Mouse (Mus musculus) lung, embryonic 14.5 days (tissue): ENCODE data around the gene Mical1. TPM values are rescaled to one million over a fixed set of nuclear protein-coding genes. Genes with fewer than 3 reads are reported as not detected.
"Not testable (repeated sequence)": the region's sequence is repeated elsewhere in the genome, so short reads cannot be mapped to it uniquely, and the experiment has no call there.

Source experiments
- ATAC-seq: fragments of 200-750 bp; cut with Nextera tagmentation; 2 replicates; pipeline ENCODE4 v1.8.0; 2017; ENCODE audit warnings: mild to moderate bottlenecking, moderate TSS enrichment, moderate library complexity; ENCODE audit not compliant: insufficient read depth
- DNase-seq: peaks from one replicate; pipeline ENCODE4 v3.0.0-alpha.2; 2015
- H3K27ac ChIP-seq: fragments of 300-500 bp; sonication (generic); 2 replicates; pipeline ENCODE4 v1.5.1; 2014; ENCODE audit warnings: low read depth, mild to moderate bottlenecking, moderate library complexity
- H3K27me3 ChIP-seq: fragments of 300-500 bp; sonication (generic); 2 replicates; pipeline ENCODE4 v1.6.1; 2014; ENCODE audit warnings: low read length, control low read depth; ENCODE audit not compliant: insufficient read depth
- H3K36me3 ChIP-seq: fragments of 300-500 bp; sonication (generic); 2 replicates; pipeline ENCODE4 v1.6.1; 2014; ENCODE audit warnings: control low read depth; ENCODE audit not compliant: insufficient read depth
- H3K4me1 ChIP-seq: fragments of 300-500 bp; sonication (generic); 2 replicates; pipeline ENCODE4 v1.6.1; 2014; ENCODE audit warnings: antibody characterized with exemption, control low read depth; ENCODE audit not compliant: insufficient read depth
- H3K4me2 ChIP-seq: fragments of 300-500 bp; sonication (generic); 2 replicates; pipeline ENCODE4 v1.6.1; 2014; ENCODE audit warnings: mild to moderate bottlenecking
- H3K4me3 ChIP-seq: fragments of 300-500 bp; sonication (generic); 2 replicates; pipeline ENCODE4 v1.5.1; 2014; ENCODE audit warnings: low read depth, low read length
- H3K9ac ChIP-seq: fragments of 300-500 bp; sonication (generic); 2 replicates; pipeline ENCODE4 v1.6.1; 2014
- H3K9me3 ChIP-seq: fragments of 300-500 bp; sonication (generic); 2 replicates; pipeline ENCODE4 v1.6.1; 2016; ENCODE audit warnings: low read depth, low read length, control low read depth
- CTCF ChIP-seq: IDR thresholded peaks from 2 replicates; pipeline ENCODE4 v1.5.1; 2016; ENCODE audit warnings: antibody characterized with exemption, low read depth
- WGBS: fragments of 180-500 bp; shearing (Covaris S2); extraction: QIAGEN DNeasy Blood & Tissue Kit; methylation state at CpG from one replicate; pipeline ENCODE4 v1.1.7; 2014; 5-methylcytosine and 5-hydroxymethylcytosine counted together
- polyA plus RNA-seq: library from polyadenylated mRNA; unstranded; fragments of >200 nt; fragmentation: Nextera tagmentation; extraction: Ambion mirVana; gene quantifications from 2 replicates; pipeline ENCODE4 v1.2.1, GENCODE M21; 2014

Gene Mical1
- polyA plus RNA-seq, 1 experiment from 2014 or later = 78.7 TPM

DNA sequence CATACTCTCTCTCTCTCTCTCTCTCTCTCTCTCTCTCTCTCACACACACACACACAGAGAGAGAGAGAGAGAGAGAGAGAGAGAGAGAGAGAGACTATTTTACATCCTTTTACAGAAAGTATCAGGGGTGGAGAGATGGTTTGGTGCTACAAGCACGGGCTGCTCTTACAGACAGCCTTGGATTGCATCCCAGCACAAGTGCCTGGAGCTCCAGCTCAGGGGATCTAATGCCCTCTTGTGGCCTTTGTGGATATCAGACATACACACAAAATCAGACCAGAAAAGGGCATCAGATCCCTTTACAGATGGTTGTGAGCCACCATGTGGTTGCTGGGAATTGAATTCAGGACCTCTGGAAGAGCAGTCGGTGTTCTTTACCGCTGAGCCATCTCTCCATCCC is 29.3 kb downstream of the Mical1 start:
- not testable (repeated sequence) for H3K4me2 ChIP-seq, H3K4me1 ChIP-seq, H3K27me3 ChIP-seq, H3K9me3 ChIP-seq, H3K9ac ChIP-seq, H3K4me3 ChIP-seq, H3K27ac ChIP-seq, H3K36me3 ChIP-seq
- peak; percentile 83 for TF ChIP-seq CTCF
- ATAC-seq = peak; percentile 38; the same call in 1 of the 2 replicates
- 2% methylated on average over 3 of the region's 3 CpGs for WGBS
- DNase-seq = peak; percentile 93

DNA sequence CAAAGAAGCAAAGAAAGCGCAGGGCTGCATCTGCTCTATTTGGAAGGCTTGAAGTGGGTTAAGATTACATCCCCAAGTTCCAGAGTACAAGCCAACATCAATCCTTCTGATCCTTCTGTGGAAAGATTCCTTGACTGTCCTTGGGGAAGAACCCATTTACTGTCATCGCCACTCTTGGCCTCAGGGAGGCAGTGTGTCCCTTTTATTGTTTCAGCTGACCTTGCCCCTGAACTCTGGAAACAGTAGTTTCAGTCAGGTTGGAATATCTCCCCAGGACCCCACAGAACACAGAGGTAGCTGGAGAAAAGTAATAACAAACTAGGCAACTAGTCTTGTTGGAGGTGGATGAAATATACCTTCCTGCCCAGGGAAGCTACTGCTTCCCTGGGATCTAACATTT is 33.0 kb downstream of the Mical1 start:
- no peaks in the 10 kb centered on the region for H3K36me3 ChIP-seq

GRCm38 (mm10) chr10:41514301-41514700 is 38.2 kb downstream of the Mical1 start:
- Histone ChIP-seq H3K4me2 (no peak overlapping the region), H3K4me1 (no peaks in the 10 kb centered on the region), H3K36me3 (no peaks in the 10 kb centered on the region), H3K9ac (no peak overlapping the region), H3K27ac (no peak overlapping the region), H3K27me3 (no peaks in the 10 kb centered on the region), H3K9me3 (no peaks in the 10 kb centered on the region), H3K4me3 (no peak overlapping the region)
- TF ChIP-seq CTCF = no peak
- ATAC-seq (no peak), DNase-seq (no peak)
- WGBS = 65% methylated on average over 4 of the region's 4 CpGs

More for the DNA sequence above, 33.0 kb downstream of the Mical1 start:
- Histone ChIP-seq H3K27ac (no peak overlapping the region), H3K27me3 (no peaks in the 10 kb centered on the region), H3K4me1 (no peaks in the 10 kb centered on the region), H3K9ac (no peak overlapping the region), H3K4me2 (no peak overlapping the region), H3K9me3 (no peaks in the 10 kb centered on the region), H3K4me3 (no peak overlapping the region)
- WGBS = 46% methylated on average over 2 of the region's 2 CpGs
- peak; percentile 55 for TF ChIP-seq CTCF
- DNase-seq (peak; percentile 43), ATAC-seq (no peak)

- DNase-seq = no peak
Measured at GRCm38 (mm10) chr10:41514921-41515320, 38.8 kb downstream of the Mical1 start.

DNA sequence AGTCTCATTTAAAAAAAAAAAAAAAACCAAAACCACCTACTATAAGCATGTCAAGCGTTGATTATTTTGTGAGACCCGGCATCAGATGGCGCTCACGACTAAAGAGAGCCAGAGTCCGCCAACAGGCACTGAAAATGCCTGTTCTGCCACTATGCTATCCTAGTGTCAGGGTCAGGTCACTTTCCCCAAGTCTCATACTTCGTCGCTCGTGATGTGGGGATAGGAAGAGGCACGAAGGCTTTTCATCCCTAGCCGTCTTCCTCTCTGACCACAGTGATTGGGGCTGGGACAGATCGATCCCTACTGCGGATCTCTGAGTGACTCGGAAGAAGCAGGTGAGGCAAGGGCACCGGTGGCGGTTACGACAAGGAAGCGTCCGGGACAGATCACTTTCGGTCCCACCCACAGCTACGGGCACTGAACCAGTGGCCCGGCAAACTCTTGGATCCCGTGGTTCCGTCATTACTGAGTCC is 42.4 kb downstream of the Mical1 start:
- Histone ChIP-seq H3K9ac (peak overlapping the region; percentile 93), H3K27me3 (no peaks in the 10 kb centered on the region), H3K4me1 (peaks cover 9% of the 10 kb centered on the region; the same call in 1 of the 2 replicates), H3K4me3 (peak overlapping the region; percentile 89), H3K36me3 (peaks cover under 1% of the 10 kb centered on the region; the same call in 1 of the 2 replicates), H3K27ac (peak overlapping the region; percentile 95), H3K9me3 (no peaks in the 10 kb centered on the region), H3K4me2 (peak overlapping the region; percentile 88)
- DNase-seq = peak; percentile 88
- peak; percentile 57 for ATAC-seq
- under 1% methylated on average over 23 of the region's 23 CpGs for WGBS
- TF ChIP-seq CTCF = peak; percentile 69

More at GRCm38 (mm10) chr10:41514921-41515320, 38.8 kb downstream of the Mical1 start:
- Histone ChIP-seq H3K4me3 (no peak overlapping the region), H3K36me3 (no peaks in the 10 kb centered on the region), H3K4me1 (no peaks in the 10 kb centered on the region), H3K27me3 (no peaks in the 10 kb centered on the region), H3K27ac (no peak overlapping the region), H3K9me3 (no peaks in the 10 kb centered on the region), H3K4me2 (no peak overlapping the region), H3K9ac (no peak overlapping the region)
- TF ChIP-seq CTCF = no peak
- ATAC-seq = no peak

GRCm38 (mm10) chr10:41518981-41519618 is 43.0 kb downstream of the Mical1 start, which contains the start of gene Cd164:
Gene Cd164 (plus strand): TSS chr10:41519414.
- H3K27me3 ChIP-seq = no peaks in the 10 kb centered on the region
- WGBS = under 1% methylated on average over 66 of the region's 69 CpGs
- H3K4me3 ChIP-seq = peak within 1 kb of the TSS; percentile 89
- no peaks in the 10 kb centered on the region for H3K9me3 ChIP-seq
- peak; percentile 96 for DNase-seq
- no peak for TF ChIP-seq CTCF
- peaks cover 9% of the 10 kb centered on the region; the same call in 1 of the 2 replicates for H3K4me1 ChIP-seq
- H3K27ac ChIP-seq = peak within 1 kb of the TSS; percentile 95
- peak within 1 kb of the TSS; percentile 93 for H3K9ac ChIP-seq
- ATAC-seq = peak; percentile 94
- peaks cover 6% of the 10 kb centered on the region; the same call in 1 of the 2 replicates for H3K36me3 ChIP-seq
- H3K4me2 ChIP-seq = peak within 1 kb of the TSS; percentile 88

DNA sequence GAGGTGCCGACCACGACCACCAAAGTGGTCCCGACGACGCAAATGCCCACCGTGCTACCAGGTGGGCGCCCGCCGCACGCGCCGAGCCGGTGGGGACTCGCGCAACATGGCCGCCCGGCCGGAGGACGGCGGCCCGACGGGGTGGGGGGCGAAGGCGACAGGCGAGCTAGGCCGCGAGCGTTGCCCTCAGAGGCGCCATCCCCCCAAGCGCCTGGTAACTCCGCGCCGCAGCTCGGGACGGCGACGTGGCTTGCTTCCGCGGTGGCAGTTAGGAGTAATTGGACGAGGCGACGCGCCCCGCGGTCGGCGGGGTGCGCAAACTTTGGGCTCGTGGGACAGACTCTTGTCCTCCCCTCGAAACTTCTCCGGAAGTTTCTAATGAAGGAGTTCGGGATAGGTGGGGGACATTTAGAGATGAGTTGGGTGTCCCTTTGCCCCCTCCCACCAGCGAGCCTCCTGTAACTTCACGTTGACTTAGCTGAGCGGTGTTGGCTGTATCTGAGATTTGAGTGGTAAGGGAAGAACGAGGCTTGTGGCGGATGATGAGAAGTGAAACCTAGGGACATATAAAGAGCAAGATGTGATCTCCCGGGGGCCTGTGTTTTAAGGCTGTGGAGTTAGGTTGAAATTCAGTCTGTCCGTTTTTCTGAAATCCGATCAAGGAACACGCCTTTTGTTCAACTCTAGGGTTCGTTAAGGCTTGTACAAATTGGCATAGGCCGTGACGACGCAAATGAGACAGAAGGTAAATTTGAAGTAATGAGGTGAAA is 43.7 kb downstream of the Mical1 start:
- DNase-seq (peak; percentile 72), ATAC-seq (peak; percentile 66)
- H3K9ac ChIP-seq = peak overlapping the region; percentile 93
- WGBS = under 1% methylated on average over 65 of the region's 65 CpGs
- no peaks in the 10 kb centered on the region for H3K9me3 ChIP-seq
- no peaks in the 10 kb centered on the region for H3K27me3 ChIP-seq
- peak overlapping the region; percentile 88 for H3K4me2 ChIP-seq
- H3K4me3 ChIP-seq = peak overlapping the region; percentile 89
- peaks cover 7% of the 10 kb centered on the region; the same call in 1 of the 2 replicates for H3K36me3 ChIP-seq
- H3K27ac ChIP-seq = peak overlapping the region; percentile 95
- peaks cover 9% of the 10 kb centered on the region; the same call in 1 of the 2 replicates for H3K4me1 ChIP-seq
- no peak for TF ChIP-seq CTCF
